ENCODE assay signal across 18 mouse cellular contexts in the genomic region with DNA sequence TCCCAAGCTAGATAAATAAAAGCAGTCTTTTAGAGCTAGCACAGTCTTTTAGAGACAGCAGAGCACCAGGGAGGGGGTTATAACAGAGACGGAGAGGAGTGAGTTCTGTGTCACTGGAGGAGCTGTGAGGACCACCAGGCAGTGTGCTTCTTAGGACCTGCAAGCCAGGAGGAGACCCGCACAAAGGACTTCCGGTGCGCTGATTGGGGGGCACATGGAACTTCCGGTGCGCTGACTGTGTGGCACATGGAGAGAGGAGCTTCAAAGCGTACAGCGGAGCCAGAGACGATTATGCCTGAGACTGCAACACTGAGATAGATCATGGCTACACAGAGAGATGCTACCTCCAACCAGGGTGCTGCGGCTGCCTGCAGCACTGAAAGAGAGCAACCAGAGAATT. TPM values are rescaled to one million over a fixed set of nuclear protein-coding genes. Genes with fewer than 3 reads are reported as not detected.
A peak's percentile ranks its signal among the peaks of the same experiment; 100 is the strongest.
DNase-seq lines count a peak whose midpoint lies in the region; ATAC-seq and TF ChIP-seq lines count a peak whose summit lies in the region.
"Had no signal": no experiment of that assay in that cellular context is flagged by ENCODE, and none has a peak within 500 bp of the region (broad histone marks: within the 10 kb centered on the region; RNA-seq: fewer than 3 reads in every experiment).

No protein-coding gene starts in this region.

- no peak overlapping the region for H3K4me3 ChIP-seq in ES-E14 (ENCODE audit: insufficient read depth in 1 of 2, low read depth in 1 of 2, low read length in 2 of 2, poor library complexity in 1 of 2, severe bottlenecking in 1 of 2)
- H3K4me3 ChIP-seq in forebrain, embryonic 14.5 days (ENCODE audit: low read depth, low read length): no peak overlapping the region
- peak overlapping the region; percentile 7; the same call in 1 of the 2 replicates for H3K4me3 ChIP-seq in midbrain, embryonic 15.5 days
- H3K4me3 ChIP-seq: heart, embryonic 15.5 days; hindbrain, embryonic 13.5 days; limb, embryonic 15.5 days had no signal

- peak; percentile 57; the same call in 1 of the 2 replicates for ATAC-seq in forebrain, embryonic 14.5 days
- ATAC-seq in midbrain, embryonic 15.5 days (replicated peaks): peak; percentile 70; the same call in 1 of the 2 replicates

- no peak for DNase-seq in ES-E14 (ENCODE audit: low read depth, low spot score)
- peak; percentile 69 for DNase-seq in brain, embryonic 14.5 days (ENCODE audit: low read depth)
- DNase-seq in forebrain, embryonic 14.5 days (ENCODE audit: low spot score): no peak
- DNase-seq in cerebellum, adult 11-12 months: no peak
- DNase-seq in lung, postnatal 4 days: no peak
- DNase-seq in heart, postnatal 36 days: no peak
- DNase-seq: cerebellum, adult 11 months; kidney, adult 11 months; kidney, postnatal 14 days; layer of hippocampus, adult 9-11 months; lung, adult 2 months; right cerebral cortex, postnatal 25 days had no signal

- H3K4me1 ChIP-seq in ES-E14 (ENCODE audit: control insufficient read depth in 2 of 2, insufficient read depth in 2 of 2, low read length in 2 of 2, poor library complexity in 1 of 2): peaks cover 2 to 5% of the 10 kb centered on the region in 2 experiments; a peak in 2 of 4 replicates
- peaks cover 3% of the 10 kb centered on the region; the same call in 1 of the 2 replicates for H3K4me1 ChIP-seq in forebrain, embryonic 14.5 days (ENCODE audit: control insufficient read depth, insufficient read depth, low read length)
- peaks cover 5% of the 10 kb centered on the region; the same call in 1 of the 2 replicates for H3K4me1 ChIP-seq in midbrain, embryonic 15.5 days
- H3K4me1 ChIP-seq: heart, embryonic 15.5 days had no signal

- 0 out of 2 replicates have a peak overlapping the region, but pooled peaks have one; percentile 9 for H3K4me2 ChIP-seq in forebrain, embryonic 14.5 days (ENCODE audit: low read length)
- H3K4me2 ChIP-seq in midbrain, embryonic 15.5 days: peak overlapping the region; percentile 33
- H3K4me2 ChIP-seq: heart, embryonic 15.5 days; hindbrain, embryonic 13.5 days; limb, embryonic 15.5 days had no signal

- intact Hi-C loops in heart, postnatal 36 days (cut with DNase I): no loop called here

- WGBS in forebrain, embryonic 14.5 days: 61% methylated on average over 10 of the region's 10 CpGs
- 59% methylated on average over 10 of the region's 10 CpGs for WGBS in midbrain, embryonic 15.5 days

- no peaks in the 10 kb centered on the region for H3K36me3 ChIP-seq in ES-E14 (ENCODE audit: control insufficient read depth, insufficient read depth, low read length, poor library complexity, severe bottlenecking)
- no peaks in the 10 kb centered on the region for H3K36me3 ChIP-seq in forebrain, embryonic 14.5 days (ENCODE audit: control insufficient read depth, insufficient read depth, low read length)
- H3K36me3 ChIP-seq in midbrain, embryonic 15.5 days (replicated peaks): no peaks in the 10 kb centered on the region
- H3K36me3 ChIP-seq: heart, embryonic 15.5 days; hindbrain, embryonic 13.5 days; limb, embryonic 15.5 days had no signal

- H3K27ac ChIP-seq in ES-E14 (ENCODE audit: insufficient read depth, low read depth, low read length, poor library complexity, severe bottlenecking): no peak overlapping the region
- no peak overlapping the region; the same call in 1 of the 2 replicates for H3K27ac ChIP-seq in forebrain, embryonic 14.5 days (ENCODE audit: low read depth, low read length)
- no peak overlapping the region for H3K27ac ChIP-seq in midbrain, embryonic 15.5 days
- H3K27ac ChIP-seq: heart, embryonic 15.5 days; hindbrain, embryonic 13.5 days; limb, embryonic 15.5 days had no signal

- in situ Hi-C loops in ES-E14 (cut with MboI; ENCODE audit: low sequenced_read_pairs in 2 of 2, unreplicated experiment in 2 of 2): no loop called here

- no peak for TF ChIP-seq POLR2A in brain, embryonic 14.5 days (IDR thresholded peaks at IDR 0.05; ENCODE audit: borderline replicate concordance, extremely low read depth, insufficient read depth, insufficient read length, poor library complexity, severe bottlenecking)

- H3K9me3 ChIP-seq in ES-E14 (ENCODE audit: control insufficient read depth, insufficient read depth, low read depth, low read length): no peaks in the 10 kb centered on the region
- H3K9me3 ChIP-seq in forebrain, embryonic 14.5 days (replicated peaks; ENCODE audit: control insufficient read depth, low read length): no peaks in the 10 kb centered on the region
- no peaks in the 10 kb centered on the region for H3K9me3 ChIP-seq in midbrain, embryonic 15.5 days
- H3K9me3 ChIP-seq: heart, embryonic 15.5 days; hindbrain, embryonic 13.5 days; limb, embryonic 15.5 days had no signal

- TF ChIP-seq CTCF in brain, embryonic 14.5 days (IDR thresholded peaks at IDR 0.05; ENCODE audit: borderline replicate concordance, extremely low read depth, insufficient read depth, insufficient read length): no peak

- peak overlapping the region; percentile 8; the same call in 1 of the 2 replicates for H3K9ac ChIP-seq in ES-E14 (ENCODE audit: insufficient read depth, low read depth, low read length, poor library complexity, severe bottlenecking)
- no peak overlapping the region for H3K9ac ChIP-seq in forebrain, embryonic 14.5 days (ENCODE audit: low read length)
- H3K9ac ChIP-seq in midbrain, embryonic 15.5 days: no peak overlapping the region
- H3K9ac ChIP-seq: heart, embryonic 15.5 days; hindbrain, embryonic 13.5 days; limb, embryonic 15.5 days had no signal

- H3K27me3 ChIP-seq in forebrain, embryonic 14.5 days (replicated peaks; ENCODE audit: control insufficient read depth, insufficient read depth, low read length): no peaks in the 10 kb centered on the region
- H3K27me3 ChIP-seq in midbrain, embryonic 15.5 days (replicated peaks): no peaks in the 10 kb centered on the region
- H3K27me3 ChIP-seq: heart, embryonic 15.5 days; hindbrain, embryonic 13.5 days; limb, embryonic 15.5 days had no signal

TF ChIP-seq in ES-E14, 5 proteins besides CTCF, POLR2A, EP300 and RAD21:
- TF ChIP-seq CHD2 (IDR thresholded peaks at IDR 0.05; ENCODE audit: low read depth, low read length) (no peak), ZC3H11A (IDR thresholded peaks at IDR 0.05; ENCODE audit: borderline replicate concordance, low read depth, low read length) (no peak), ZNF384 (IDR thresholded peaks at IDR 0.05; ENCODE audit: low read depth, low read length) (no peak), HCFC1 (IDR thresholded peaks at IDR 0.05; ENCODE audit: borderline replicate concordance, insufficient read depth, low read length) (no peak), MAFK (IDR thresholded peaks at IDR 0.05; ENCODE audit: insufficient read depth, low read depth, low read length) (no peak)

RNA-seq across cellular contexts. Expression of a gene that starts 53.4 kb away (rescaled TPM):
- total RNA-seq in ES-E14 (2012; rRNA removed): 2,366 and 2,941 TPM in 2 replicates
- polyA plus RNA-seq in brain, embryonic 14.5 days (2012; rRNA removed): 1,149 and 1,406 TPM in 2 replicates
- 1,225 and 1,554 TPM in 2 replicates for polyA plus RNA-seq in forebrain, embryonic 14.5 days (2014; fragmentation: Nextera tagmentation; extraction: Ambion mirVana)
- 838 and 878 TPM in 2 replicates for polyA plus RNA-seq in midbrain, embryonic 15.5 days (2015; fragmentation: Nextera tagmentation; extraction: Ambion mirVana)
- 100 to 1,000 TPM; 587 to 604 TPM for total RNA-seq in heart, postnatal 36 days (2021)

RNA-seq across cellular contexts. Expression of a gene that starts 59.8 kb away (rescaled TPM):
- 1,066 and 2,076 TPM in 2 replicates for total RNA-seq in ES-E14 (2012; rRNA removed)
- 328 and 384 TPM in 2 replicates for polyA plus RNA-seq in brain, embryonic 14.5 days (2012; rRNA removed)
- polyA plus RNA-seq in forebrain, embryonic 14.5 days (2014; fragmentation: Nextera tagmentation; extraction: Ambion mirVana): 384 and 410 TPM in 2 replicates
- polyA plus RNA-seq in midbrain, embryonic 15.5 days (2015; fragmentation: Nextera tagmentation; extraction: Ambion mirVana): 329 and 430 TPM in 2 replicates
- total RNA-seq in heart, postnatal 36 days (2021): under 1 TPM in 1 of 2 experiments, not detected in 1; 0.22 TPM
- total RNA-seq: common myeloid progenitor, adult 5-6 weeks; megakaryocyte progenitor cell, adult 5-6 weeks had no signal
